Mouse (Mus musculus): ENCODE data around the gene Hnrnpll. TPM values are rescaled to one million over a fixed set of nuclear protein-coding genes. Genes with fewer than 3 reads are reported as not detected.

Hnrnpll gene
- polyA plus RNA-seq, 1 experiment from 2014 or later: 57.2 TPM

- WGBS: 67% methylated on average over 4 of the region's 4 CpGs
Observed at GRCm38 (mm10) chr17:80090551-80090950, 28.4 kb upstream of the Hnrnpll start.

GRCm38 (mm10) chr17:80088168-80088567, 26.0 kb upstream of the Hnrnpll start:
- no peaks in the 10 kb centered on the region for H3K27me3 ChIP-seq (replicated peaks; ENCODE audit: control insufficient read depth, insufficient read depth, low read length)
- H3K9ac ChIP-seq (ENCODE audit: low read depth, low read length): no peak overlapping the region
- H3K4me3 ChIP-seq (ENCODE audit: low read depth, low read length): no peak overlapping the region
- H3K36me3 ChIP-seq (ENCODE audit: control insufficient read depth, insufficient read depth, low read length): no peaks in the 10 kb centered on the region
- H3K4me1 ChIP-seq (replicated peaks; ENCODE audit: control insufficient read depth, insufficient read depth, low read length): no peaks in the 10 kb centered on the region
- H3K27ac ChIP-seq (ENCODE audit: low read depth, low read length): no peak overlapping the region
- WGBS: 77% methylated on average over 3 of the region's 3 CpGs
- ATAC-seq (replicated peaks; ENCODE audit: low FRiP score) (no peak), DNase-seq (ENCODE audit: low spot score) (no peak)
- no peaks in the 10 kb centered on the region for H3K9me3 ChIP-seq (ENCODE audit: control insufficient read depth, low read length)
- H3K4me2 ChIP-seq: no peak overlapping the region

More at GRCm38 (mm10) chr17:80090551-80090950, 28.4 kb upstream of the Hnrnpll start:
- no peaks in the 10 kb centered on the region for H3K4me1 ChIP-seq (replicated peaks; ENCODE audit: control insufficient read depth, insufficient read depth, low read length)
- no peaks in the 10 kb centered on the region for H3K36me3 ChIP-seq (ENCODE audit: control insufficient read depth, insufficient read depth, low read length)
- no peak overlapping the region for H3K4me2 ChIP-seq
- no peak for DNase-seq (ENCODE audit: low spot score)
- no peak overlapping the region for H3K4me3 ChIP-seq (ENCODE audit: low read depth, low read length)
- no peak overlapping the region for H3K27ac ChIP-seq (ENCODE audit: low read depth, low read length)
- no peaks in the 10 kb centered on the region for H3K27me3 ChIP-seq (replicated peaks; ENCODE audit: control insufficient read depth, insufficient read depth, low read length)
- H3K9ac ChIP-seq (ENCODE audit: low read depth, low read length): no peak overlapping the region
- H3K9me3 ChIP-seq (ENCODE audit: control insufficient read depth, low read length): no peaks in the 10 kb centered on the region
- ATAC-seq (replicated peaks; ENCODE audit: low FRiP score): no peak

GRCm38 (mm10) chr17:80086591-80086990, 24.5 kb upstream of the Hnrnpll start:
- no peak overlapping the region for H3K9ac ChIP-seq (ENCODE audit: low read depth, low read length)
- no peak overlapping the region for H3K4me3 ChIP-seq (ENCODE audit: low read depth, low read length)
- H3K27me3 ChIP-seq (replicated peaks; ENCODE audit: control insufficient read depth, insufficient read depth, low read length): no peaks in the 10 kb centered on the region
- H3K36me3 ChIP-seq (ENCODE audit: control insufficient read depth, insufficient read depth, low read length): no peaks in the 10 kb centered on the region
- DNase-seq (ENCODE audit: low spot score) (no peak), ATAC-seq (replicated peaks; ENCODE audit: low FRiP score) (no peak)
- H3K9me3 ChIP-seq (ENCODE audit: control insufficient read depth, low read length): no peaks in the 10 kb centered on the region
- H3K27ac ChIP-seq (ENCODE audit: low read depth, low read length): no peak overlapping the region
- H3K4me1 ChIP-seq (replicated peaks; ENCODE audit: control insufficient read depth, insufficient read depth, low read length): no peaks in the 10 kb centered on the region
- 82% methylated on average over 11 of the region's 11 CpGs for WGBS
- no peak overlapping the region for H3K4me2 ChIP-seq

- ATAC-seq (replicated peaks; ENCODE audit: low FRiP score) (no peak), DNase-seq (ENCODE audit: low spot score) (no peak)
- Histone ChIP-seq H3K36me3 (ENCODE audit: control insufficient read depth, insufficient read depth, low read length) (no peaks in the 10 kb centered on the region), H3K9me3 (ENCODE audit: control insufficient read depth, low read length) (no peaks in the 10 kb centered on the region), H3K4me2 (no peak overlapping the region), H3K4me1 (replicated peaks; ENCODE audit: control insufficient read depth, insufficient read depth, low read length) (no peaks in the 10 kb centered on the region), H3K4me3 (ENCODE audit: low read depth, low read length) (no peak overlapping the region), H3K9ac (ENCODE audit: low read depth, low read length) (no peak overlapping the region), H3K27me3 (replicated peaks; ENCODE audit: control insufficient read depth, insufficient read depth, low read length) (no peaks in the 10 kb centered on the region), H3K27ac (ENCODE audit: low read depth, low read length) (no peak overlapping the region)
- WGBS: 69% methylated on average over 9 of the region's 9 CpGs
Observed at GRCm38 (mm10) chr17:80084424-80084823, 22.3 kb upstream of the Hnrnpll start.

- ATAC-seq (replicated peaks; ENCODE audit: low FRiP score): no peak
- H3K27ac ChIP-seq (ENCODE audit: low read depth, low read length): no peak overlapping the region
Observed at GRCm38 (mm10) chr17:80083223-80083622, 21.1 kb upstream of the Hnrnpll start.

GRCm38 (mm10) chr17:80078726-80079125, 16.6 kb upstream of the Hnrnpll start:
- Histone ChIP-seq H3K27ac (ENCODE audit: low read depth, low read length) (no peak overlapping the region), H3K36me3 (ENCODE audit: control insufficient read depth, insufficient read depth, low read length) (no peaks in the 10 kb centered on the region), H3K9ac (ENCODE audit: low read depth, low read length) (no peak overlapping the region), H3K27me3 (replicated peaks; ENCODE audit: control insufficient read depth, insufficient read depth, low read length) (no peaks in the 10 kb centered on the region), H3K9me3 (ENCODE audit: control insufficient read depth, low read length) (no peaks in the 10 kb centered on the region), H3K4me2 (no peak overlapping the region), H3K4me3 (ENCODE audit: low read depth, low read length) (no peak overlapping the region), H3K4me1 (replicated peaks; ENCODE audit: control insufficient read depth, insufficient read depth, low read length) (no peaks in the 10 kb centered on the region; the same call in 1 of the 2 replicates)
- WGBS: 83% methylated on average over 4 of the region's 4 CpGs
- DNase-seq (ENCODE audit: low spot score): no peak
- ATAC-seq (replicated peaks; ENCODE audit: low FRiP score): no peak

More at GRCm38 (mm10) chr17:80083223-80083622, 21.1 kb upstream of the Hnrnpll start:
- DNase-seq (ENCODE audit: low spot score): no peak
- Histone ChIP-seq H3K4me1 (replicated peaks; ENCODE audit: control insufficient read depth, insufficient read depth, low read length) (no peaks in the 10 kb centered on the region), H3K36me3 (ENCODE audit: control insufficient read depth, insufficient read depth, low read length) (no peaks in the 10 kb centered on the region), H3K4me2 (no peak overlapping the region), H3K27me3 (replicated peaks; ENCODE audit: control insufficient read depth, insufficient read depth, low read length) (no peaks in the 10 kb centered on the region), H3K4me3 (ENCODE audit: low read depth, low read length) (no peak overlapping the region), H3K9ac (ENCODE audit: low read depth, low read length) (no peak overlapping the region), H3K9me3 (ENCODE audit: control insufficient read depth, low read length) (no peaks in the 10 kb centered on the region)
- 60% methylated on average over 6 of the region's 6 CpGs for WGBS

- Histone ChIP-seq H3K9me3 (ENCODE audit: control insufficient read depth, low read length) (no peaks in the 10 kb centered on the region), H3K9ac (ENCODE audit: low read depth, low read length) (no peak overlapping the region), H3K4me3 (ENCODE audit: low read depth, low read length) (no peak overlapping the region), H3K27ac (ENCODE audit: low read depth, low read length) (no peak overlapping the region), H3K4me1 (replicated peaks; ENCODE audit: control insufficient read depth, insufficient read depth, low read length) (peaks cover 10% of the 10 kb centered on the region), H3K4me2 (no peak overlapping the region), H3K27me3 (replicated peaks; ENCODE audit: control insufficient read depth, insufficient read depth, low read length) (no peaks in the 10 kb centered on the region), H3K36me3 (ENCODE audit: control insufficient read depth, insufficient read depth, low read length) (no peaks in the 10 kb centered on the region)
- ATAC-seq (replicated peaks; ENCODE audit: low FRiP score) (no peak), DNase-seq (ENCODE audit: low spot score) (no peak)
- WGBS: 66% methylated on average over 6 of the region's 6 CpGs
Observed at GRCm38 (mm10) chr17:80067257-80067656, 5.1 kb upstream of the Hnrnpll start.

- Histone ChIP-seq H3K9me3 (ENCODE audit: control insufficient read depth, low read length) (no peaks in the 10 kb centered on the region), H3K4me1 (replicated peaks; ENCODE audit: control insufficient read depth, insufficient read depth, low read length) (peaks cover 10% of the 10 kb centered on the region), H3K4me3 (ENCODE audit: low read depth, low read length) (no peak overlapping the region), H3K27me3 (replicated peaks; ENCODE audit: control insufficient read depth, insufficient read depth, low read length) (no peaks in the 10 kb centered on the region), H3K9ac (ENCODE audit: low read depth, low read length) (no peak overlapping the region), H3K36me3 (ENCODE audit: control insufficient read depth, insufficient read depth, low read length) (no peaks in the 10 kb centered on the region), H3K4me2 (peak overlapping the region; percentile 93), H3K27ac (ENCODE audit: low read depth, low read length) (no peak overlapping the region)
- ATAC-seq (replicated peaks; ENCODE audit: low FRiP score) (no peak), DNase-seq (ENCODE audit: low spot score) (no peak)
- 76% methylated on average over 8 of the region's 8 CpGs for WGBS
Observed at GRCm38 (mm10) chr17:80063840-80064495, 1.8 kb upstream of the Hnrnpll start.

- ATAC-seq (replicated peaks; ENCODE audit: low FRiP score) (no peak), DNase-seq (ENCODE audit: low spot score) (no peak)
- Histone ChIP-seq H3K4me2 (peak overlapping the region; percentile 93), H3K4me1 (replicated peaks; ENCODE audit: control insufficient read depth, insufficient read depth, low read length) (peaks cover 12% of the 10 kb centered on the region), H3K27me3 (replicated peaks; ENCODE audit: control insufficient read depth, insufficient read depth, low read length) (no peaks in the 10 kb centered on the region), H3K36me3 (ENCODE audit: control insufficient read depth, insufficient read depth, low read length) (no peaks in the 10 kb centered on the region), H3K9ac (ENCODE audit: low read depth, low read length) (peak overlapping the region; percentile 96; the same call in 1 of the 2 replicates), H3K4me3 (ENCODE audit: low read depth, low read length) (peak overlapping the region; percentile 90), H3K27ac (ENCODE audit: low read depth, low read length) (peak overlapping the region; percentile 99), H3K9me3 (ENCODE audit: control insufficient read depth, low read length) (no peaks in the 10 kb centered on the region)
- WGBS: 54% methylated on average over 10 of the region's 10 CpGs
Observed at GRCm38 (mm10) chr17:80063386-80063785, 1.3 kb upstream of the Hnrnpll start.
